7 mouse cellular contexts compared by ENCODE assay signal in the genomic region with DNA sequence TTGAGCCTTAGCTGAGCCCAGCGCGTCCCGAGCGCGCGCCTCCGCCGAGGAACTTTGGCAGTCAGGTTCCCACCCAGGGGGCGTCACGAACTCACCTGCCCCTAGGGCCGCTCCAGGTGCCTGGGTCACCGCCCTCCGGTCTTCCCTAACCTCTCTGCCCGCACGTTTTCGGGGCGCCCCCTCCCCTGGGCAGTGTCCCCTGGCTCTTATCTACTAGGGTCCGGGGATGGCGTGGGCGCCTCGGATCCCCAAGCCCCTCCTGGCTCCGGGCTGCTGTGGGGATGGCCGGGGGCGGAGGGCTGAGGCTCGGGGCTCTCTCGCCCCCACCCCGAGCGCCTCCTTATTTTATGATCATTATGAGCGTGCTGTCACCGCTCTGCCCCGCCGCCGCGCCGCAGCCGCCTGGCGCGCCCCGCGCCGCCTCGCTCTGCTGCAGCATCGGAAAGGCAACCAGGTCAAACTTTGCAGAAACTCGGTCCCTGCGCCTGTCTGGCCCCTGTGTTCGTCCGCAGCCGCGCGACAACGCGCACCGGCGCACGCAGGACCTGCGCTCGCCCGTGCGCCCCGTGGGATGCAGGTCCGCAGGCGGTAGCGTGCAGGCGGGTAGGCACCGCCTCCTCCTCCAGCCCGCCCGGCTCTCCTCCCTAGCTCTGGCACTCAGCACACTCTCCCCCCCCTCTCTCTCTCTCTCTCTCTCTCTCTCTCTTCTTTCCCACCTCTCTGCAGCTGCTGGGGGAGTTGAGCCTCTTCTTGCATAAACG. TPM values are rescaled to one million over a fixed set of nuclear protein-coding genes. Genes with fewer than 3 reads are reported as not detected.
DNase-seq lines count a peak whose midpoint lies in the region; ATAC-seq lines count a peak whose summit lies in the region.

A gene (minus strand): TSS at position 747 of the 761 bp plus-strand sequence.

- peak; percentile 43 for DNase-seq in Muller cell, postnatal 12 days (ENCODE audit: inconsistent ontology term)
- peak; percentile 76 for DNase-seq in naive thymus-derived CD4-positive, alpha-beta T cell, adult 2 months (ENCODE audit: low read depth)
- DNase-seq in telencephalon, adult 2 months (ENCODE audit: low read depth, low spot score) = peak; percentile 68

- 1% methylated on average over 59 of the region's 68 CpGs for WGBS in embryonic facial prominence, embryonic 15.5 days
- WGBS in heart, embryonic 14.5 days = under 1% methylated on average over 61 of the region's 68 CpGs
- 1% methylated on average over 68 of the region's 68 CpGs for WGBS in limb, embryonic 12.5 days

- H3K9ac ChIP-seq in embryonic facial prominence, embryonic 15.5 days = peak within 1 kb of the TSS; percentile 40
- peak within 1 kb of the TSS; percentile 85 for H3K9ac ChIP-seq in heart, embryonic 14.5 days (ENCODE audit: low read length)
- peak within 1 kb of the TSS; percentile 62 for H3K9ac ChIP-seq in limb, embryonic 12.5 days (replicated peaks)

- H3K9me3 ChIP-seq in embryonic facial prominence, embryonic 15.5 days (replicated peaks) = no peaks in the 10 kb centered on the region
- no peaks in the 10 kb centered on the region for H3K9me3 ChIP-seq in heart, embryonic 14.5 days (ENCODE audit: control insufficient read depth, low read length)
- no peaks in the 10 kb centered on the region for H3K9me3 ChIP-seq in limb, embryonic 12.5 days

- no peak within 1 kb of the TSS for H3K27ac ChIP-seq in embryonic facial prominence, embryonic 15.5 days (replicated peaks)
- H3K27ac ChIP-seq in heart, embryonic 14.5 days (replicated peaks in 1 of 2; ENCODE audit: control insufficient read depth in 1 of 2, insufficient read depth in 1 of 2, low read depth in 2 of 2, low read length in 2 of 2) = peak within 1 kb of the TSS; percentile 86 to 91
- H3K27ac ChIP-seq in limb, embryonic 12.5 days = no peak within 1 kb of the TSS

- H3K36me3 ChIP-seq in embryonic facial prominence, embryonic 15.5 days = no peaks in the 10 kb centered on the region
- peaks cover 7% of the 10 kb centered on the region; the same call in 1 of the 2 replicates for H3K36me3 ChIP-seq in heart, embryonic 14.5 days (ENCODE audit: control insufficient read depth, insufficient read depth, low read length)
- H3K36me3 ChIP-seq in limb, embryonic 12.5 days = no peaks in the 10 kb centered on the region

- H3K27me3 ChIP-seq in embryonic facial prominence, embryonic 15.5 days = peaks cover 75% of the 10 kb centered on the region
- no peaks in the 10 kb centered on the region for H3K27me3 ChIP-seq in heart, embryonic 14.5 days (ENCODE audit: control insufficient read depth, insufficient read depth, low read length)
- H3K27me3 ChIP-seq in limb, embryonic 12.5 days = peaks cover 77% of the 10 kb centered on the region

- H3K4me3 ChIP-seq in embryonic facial prominence, embryonic 15.5 days (replicated peaks) = peak within 1 kb of the TSS; percentile 67
- H3K4me3 ChIP-seq in heart, embryonic 14.5 days (ENCODE audit: control insufficient read depth in 1 of 2, insufficient read depth in 1 of 2, low read depth in 1 of 2, low read length in 2 of 2) = peak within 1 kb of the TSS; percentile 82 to 83
- H3K4me3 ChIP-seq in limb, embryonic 12.5 days (replicated peaks) = peak within 1 kb of the TSS; percentile 65

- peaks cover 28% of the 10 kb centered on the region for H3K4me1 ChIP-seq in embryonic facial prominence, embryonic 15.5 days
- H3K4me1 ChIP-seq in heart, embryonic 14.5 days (ENCODE audit: control insufficient read depth in 2 of 2, insufficient read depth in 2 of 2, low read length in 2 of 2) = peaks cover 24 to 36% of the 10 kb centered on the region in 2 experiments
- H3K4me1 ChIP-seq in limb, embryonic 12.5 days (replicated peaks) = peaks cover 34% of the 10 kb centered on the region

- peak within 1 kb of the TSS; percentile 100 for H3K4me2 ChIP-seq in embryonic facial prominence, embryonic 15.5 days (replicated peaks)
- H3K4me2 ChIP-seq in heart, embryonic 14.5 days (ENCODE audit: low read length) = peak within 1 kb of the TSS; percentile 100
- peak within 1 kb of the TSS; percentile 99 for H3K4me2 ChIP-seq in limb, embryonic 12.5 days

- ATAC-seq in CD4-positive, CD25-positive, alpha-beta regulatory T cell, adult 4 months = peak; percentile 44
- ATAC-seq in embryonic facial prominence, embryonic 15.5 days (ENCODE audit: insufficient number of reproducible peaks, low FRiP score, low TSS enrichment, low read depth) = peak; percentile 67
- ATAC-seq in heart, embryonic 14.5 days (ENCODE audit: insufficient number of reproducible peaks, insufficient read depth, low FRiP score, low read depth) = peak; percentile 51
- peak; percentile 50; the same call in 1 of the 2 replicates for ATAC-seq in limb, embryonic 12.5 days (ENCODE audit: insufficient number of reproducible peaks, insufficient read depth, low FRiP score, low TSS enrichment, low read depth)

RNA-seq across cellular contexts. Expression of the gene that starts here (rescaled TPM):
- polyA plus RNA-seq in CD4-positive, CD25-positive, alpha-beta regulatory T cell, adult 4 months (2017; shearing (Covaris generic)) = 10 to 100 TPM; 22.6 to 24.4 TPM
- polyA plus RNA-seq in embryonic facial prominence, embryonic 15.5 days (2015; fragmentation: Nextera tagmentation; extraction: Ambion mirVana) = 3.9 and 6.0 TPM in 2 replicates
- 29.0 and 33.7 TPM in 2 replicates for polyA plus RNA-seq in heart, embryonic 14.5 days (2014; fragmentation: Nextera tagmentation; extraction: Ambion mirVana)
- polyA plus RNA-seq in limb, embryonic 12.5 days (2016; fragmentation: Nextera tagmentation; extraction: Ambion mirVana) = 4.0 and 4.4 TPM in 2 replicates

Comparison
In these comparisons a context has a peak if more than half of its experiments do, and no peak if none do; other contexts are left out.
1. H3K27ac ChIP-seq: peak in heart, embryonic 14.5 days (2 of 2); none in embryonic facial prominence, embryonic 15.5 days (single experiment) and limb, embryonic 12.5 days (single experiment).
2. Peak in every context shown above with its lines, with median percentiles within 50 percentile points of each other: ATAC-seq, DNase-seq, H3K4me2 ChIP-seq, H3K4me3 ChIP-seq and H3K9ac ChIP-seq.